Mouse (Mus musculus) effector memory CD4-positive, alpha-beta T cell, adult 7 months (primary cell): ENCODE measurements around the gene Vtn. TPM values are rescaled to one million over a fixed set of nuclear protein-coding genes. Genes with fewer than 3 reads are reported as not detected.

ENCODE experiments used
- polyA plus RNA-seq: library from polyadenylated mRNA; unstranded; fragments of 100-300 nt; shearing (Covaris generic); gene quantifications from one replicate; pipeline ENCODE4 v1.2.1, GENCODE M21; 2017

Vtn gene
- polyA plus RNA-seq = not detected

GRCm38 (mm10) chr11:78499004-78499403 lies at the start of gene Vtn:
Vtn (plus strand) TSS chr11:78499091.

GRCm38 (mm10) chr11:78465568-78466180 lies 33.2 kb upstream of the Vtn start, which contains the start of gene Slc46a1:
Slc46a1 (plus strand) TSS chr11:78465697.

GRCm38 (mm10) chr11:78497544-78498522 lies 1.1 kb upstream of the Vtn start, which contains the start of gene Sarm1:
Sarm1 (minus strand) TSS chr11:78497754.

GRCm38 (mm10) chr11:78502909-78503650 lies 4.2 kb downstream of the Vtn start, which contains the start of gene Sebox:
Sebox (plus strand) TSS chr11:78503447.

GRCm38 (mm10) chr11:78512025-78512957 lies 13.4 kb downstream of the Vtn start, which contains the start of the genes Tmem199 and Poldip2:
Tmem199 (minus strand) TSS chr11:78512172.
Poldip2 (plus strand) TSS chr11:78512193.

GRCm38 (mm10) chr11:78536080-78536689 lies 37.3 kb downstream of the Vtn start, which contains the start of the genes Tnfaip1 and Ift20:
Tnfaip1 (minus strand) TSS chr11:78536332.
Ift20 (plus strand) TSS chr11:78536361.

GRCm38 (mm10) chr11:78550168-78551058 lies 51.5 kb downstream of the Vtn start, which contains the start of gene Tmem97:
Tmem97 (minus strand) TSS chr11:78550777.

Other genes starting within 250 kb of the Vtn start
- gene 2610507B11Rik, start 237.3 kb upstream of the Vtn start, polyA plus RNA-seq = 57.3 TPM
- 0.52 TPM for gene BC030499, start 208.2 kb upstream of the Vtn start, polyA plus RNA-seq
- gene Spag5, start 197.6 kb upstream of the Vtn start, polyA plus RNA-seq = 0.88 TPM
- 6.8 TPM for gene Aldoc, start 176.1 kb upstream of the Vtn start, polyA plus RNA-seq
- gene Pigs, start 170.7 kb upstream of the Vtn start, polyA plus RNA-seq = 69.6 TPM
- gene Unc119, start 155.6 kb upstream of the Vtn start, polyA plus RNA-seq = 29.6 TPM
- 0.30 TPM for gene Foxn1, start 112.5 kb upstream of the Vtn start, polyA plus RNA-seq
- gene Slc13a2, start 76.9 kb upstream of the Vtn start, polyA plus RNA-seq = not detected
- 0.62 TPM for gene Slc46a1, start 33.4 kb upstream of the Vtn start, polyA plus RNA-seq
- 2.6 TPM for gene Sarm1, start 1.3 kb upstream of the Vtn start, polyA plus RNA-seq
- gene Sebox, start 4.4 kb downstream of the Vtn start, polyA plus RNA-seq = not detected
- 17.1 TPM for gene Tmem199, start 13.1 kb downstream of the Vtn start, polyA plus RNA-seq
- gene Poldip2, start 13.1 kb downstream of the Vtn start, polyA plus RNA-seq = 33.7 TPM
- gene Tnfaip1, start 37.2 kb downstream of the Vtn start, polyA plus RNA-seq = 15.2 TPM
- 61.7 TPM for gene Ift20, start 37.3 kb downstream of the Vtn start, polyA plus RNA-seq
- 16.8 TPM for gene Tmem97, start 51.7 kb downstream of the Vtn start, polyA plus RNA-seq
- 5.7 TPM for gene Nlk, start 198.3 kb downstream of the Vtn start, polyA plus RNA-seq